Mouse (Mus musculus) heart, postnatal 0 days (tissue): Measurements from ENCODE around the gene Spg20. TPM values are rescaled to one million over a fixed set of nuclear protein-coding genes. Genes with fewer than 3 reads are reported as not detected.

ENCODE experiments used
- ATAC-seq: fragments of 200-750 bp; cut with Nextera tagmentation; 2 replicates; pipeline ENCODE4 v1.8.0; 2017; ENCODE audit warnings: low read depth, moderate number of reproducible peaks, moderate library complexity; ENCODE audit not compliant: insufficient read depth
- DNase-seq: peaks from one replicate; pipeline ENCODE4 v3.0.0-alpha.2; 2016; ENCODE audit warnings: low spot score
- H3K27ac ChIP-seq: fragments of 300-500 bp; sonication (generic); 2 replicates; pipeline ENCODE4 v1.5.1; 2014; ENCODE audit warnings: low read depth, mild to moderate bottlenecking
- H3K27me3 ChIP-seq: fragments of 300-500 bp; sonication (generic); 2 replicates; pipeline ENCODE4 v1.6.1; 2014; ENCODE audit warnings: low read length, mixed read lengths; ENCODE audit not compliant: control insufficient read depth, insufficient read depth
- H3K36me3 ChIP-seq: fragments of 300-500 bp; sonication (generic); replicated peaks from 2 replicates; pipeline ENCODE4 v1.6.1; 2014; ENCODE audit warnings: low read length, mixed read lengths; ENCODE audit not compliant: control insufficient read depth, insufficient read depth
- H3K4me1 ChIP-seq: fragments of 300-500 bp; sonication (generic); 2 replicates; pipeline ENCODE4 v1.6.1; 2014; ENCODE audit warnings: antibody characterized with exemption; ENCODE audit not compliant: control insufficient read depth, insufficient read depth
- H3K4me2 ChIP-seq: fragments of 300-500 bp; sonication (generic); 2 replicates; pipeline ENCODE4 v1.6.1; 2014; ENCODE audit warnings: low read depth, mild to moderate bottlenecking, low read length, moderate library complexity
- H3K4me3 ChIP-seq: fragments of 300-500 bp; sonication (generic); 2 replicates; pipeline ENCODE4 v1.5.1; 2014; ENCODE audit warnings: low read depth, low read length
- H3K9ac ChIP-seq: fragments of 300-500 bp; sonication (generic); replicated peaks from 2 replicates; pipeline ENCODE4 v1.6.1; 2014; ENCODE audit warnings: low read depth, low read length, mixed read lengths
- H3K9me3 ChIP-seq: fragments of 300-500 bp; sonication (generic); replicated peaks from 2 replicates; pipeline ENCODE4 v1.6.1; 2016; ENCODE audit warnings: low read length; ENCODE audit not compliant: control insufficient read depth
- CTCF ChIP-seq: IDR thresholded peaks from 2 replicates; pipeline ENCODE4 v1.5.1; 2016; ENCODE audit warnings: antibody characterized with exemption, control low read depth, low read depth
- EP300 ChIP-seq: IDR thresholded peaks from 2 replicates; pipeline ENCODE4 v1.6.1; 2016; ENCODE audit warnings: antibody characterized with exemption, low read depth
- WGBS: fragments of 180-500 bp; shearing (Covaris S2); extraction: QIAGEN DNeasy Blood & Tissue Kit; methylation state at CpG from one replicate; pipeline ENCODE4 v1.1.7; 2014; 5-methylcytosine and 5-hydroxymethylcytosine counted together
- polyA plus RNA-seq: library from polyadenylated mRNA; unstranded; fragments of >200 nt; fragmentation: Nextera tagmentation; extraction: Ambion mirVana; gene quantifications from 2 replicates; pipeline ENCODE4 v1.2.1, GENCODE M21; 2015
- total RNA-seq: library from RNA; depleted of rRNA; stranded (reverse); fragments of >200 nt; gene quantifications from 2 replicates; pipeline ENCODE4 v1.2.3, GENCODE M21; 2014; ENCODE audit warnings: low replicate concordance

Gene Spg20
- total and polyA plus RNA-seq, 2 experiments from 2014 or later: 20.6 to 20.7 TPM

DNA sequence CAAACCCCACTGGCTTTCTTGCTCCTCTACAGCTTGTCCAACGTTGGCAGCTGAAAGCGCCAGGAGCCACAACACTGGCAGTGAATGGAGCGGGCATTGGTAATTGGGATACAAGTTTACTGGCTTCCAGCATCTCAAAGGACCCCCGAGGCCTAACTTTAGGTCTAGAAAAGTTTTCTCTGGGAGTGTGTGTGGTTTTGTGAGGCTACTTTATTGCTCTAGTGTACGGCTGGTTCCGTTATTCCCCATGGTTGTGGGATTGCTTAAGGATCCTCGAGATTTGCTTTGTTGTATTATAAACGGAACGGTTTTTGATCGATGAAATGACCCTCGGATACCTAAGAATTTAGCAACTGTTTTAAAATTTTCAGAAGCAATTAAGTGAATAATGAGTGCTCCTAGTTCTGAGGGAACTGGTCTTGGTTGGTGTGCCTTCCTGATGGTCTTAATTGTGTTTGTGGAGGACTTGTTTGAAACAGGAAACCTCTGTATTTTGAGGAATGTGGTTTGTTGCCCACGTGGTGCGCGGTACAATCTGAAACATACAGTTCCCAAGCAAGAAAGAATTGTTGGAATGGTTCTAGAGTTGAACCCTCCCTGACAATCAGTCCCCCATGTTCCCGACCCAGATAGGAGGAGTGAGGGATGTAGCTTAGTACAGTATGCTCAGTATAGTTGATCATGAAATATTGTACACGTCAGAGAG lies 955 bp downstream of the Spg20 start:
- Histone ChIP-seq H3K27me3 (no peaks in the 10 kb centered on the region), H3K9ac (peak overlapping the region; percentile 90), H3K4me1 (peaks cover 17% of the 10 kb centered on the region), H3K27ac (peak overlapping the region; percentile 89), H3K4me2 (peak overlapping the region; percentile 62), H3K36me3 (peaks cover 11% of the 10 kb centered on the region), H3K9me3 (no peaks in the 10 kb centered on the region), H3K4me3 (peak overlapping the region; percentile 79)
- peak; percentile 15; the same call in 1 of the 2 replicates for ATAC-seq
- peak; percentile 41 for DNase-seq
- 31% methylated on average over 16 of the region's 16 CpGs for WGBS
- TF ChIP-seq CTCF (no peak), EP300 (no peak)

DNA sequence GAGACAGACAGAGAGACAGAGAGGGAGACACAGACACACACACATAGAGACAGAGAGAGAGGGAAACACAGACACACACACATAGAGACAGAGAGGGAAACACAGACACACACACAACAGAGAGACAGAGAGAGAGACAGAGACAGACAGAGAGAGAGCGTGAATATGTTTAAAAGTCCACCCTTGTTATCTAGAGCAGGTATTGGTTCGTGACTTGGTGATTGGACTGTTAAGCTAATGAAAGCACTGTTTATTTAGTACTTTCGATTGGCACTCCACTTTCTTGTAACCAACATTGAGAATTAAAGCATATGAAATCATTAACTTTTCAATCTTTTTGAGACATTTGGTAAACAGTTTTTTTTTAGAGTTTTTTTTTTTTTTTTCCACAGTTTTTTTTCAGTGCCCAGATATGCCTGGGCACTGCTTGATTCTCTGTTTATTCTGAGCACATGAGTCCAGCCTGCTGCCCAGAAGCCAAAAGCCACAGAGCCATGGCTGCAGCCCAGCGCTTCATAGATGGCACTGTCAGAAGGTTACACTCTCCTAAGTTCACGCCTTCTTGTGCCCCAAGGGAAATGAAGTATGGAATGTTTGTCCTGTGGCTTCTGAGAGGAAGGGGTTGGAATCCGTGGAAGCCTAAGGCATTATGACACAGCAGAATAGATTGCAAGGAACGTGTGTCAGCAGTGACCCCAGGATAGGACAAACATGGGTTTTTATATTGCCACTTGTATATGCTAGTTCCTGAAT lies 2.6 kb downstream of the Spg20 start:
- peaks cover 24% of the 10 kb centered on the region for H3K4me1 ChIP-seq
- WGBS: 36% methylated on average over 7 of the region's 7 CpGs
- H3K9ac ChIP-seq: no peak overlapping the region
- no peak overlapping the region for H3K4me3 ChIP-seq
- no peak overlapping the region for H3K27ac ChIP-seq
- DNase-seq (peak; percentile 40), ATAC-seq (0 out of 2 replicates have a peak, but pooled peaks have one; percentile 4)
- no peaks in the 10 kb centered on the region for H3K27me3 ChIP-seq
- peaks cover 28% of the 10 kb centered on the region for H3K36me3 ChIP-seq
- H3K9me3 ChIP-seq: no peaks in the 10 kb centered on the region
- TF ChIP-seq EP300: no peak
- no peak for TF ChIP-seq CTCF
- no peak overlapping the region for H3K4me2 ChIP-seq

DNA sequence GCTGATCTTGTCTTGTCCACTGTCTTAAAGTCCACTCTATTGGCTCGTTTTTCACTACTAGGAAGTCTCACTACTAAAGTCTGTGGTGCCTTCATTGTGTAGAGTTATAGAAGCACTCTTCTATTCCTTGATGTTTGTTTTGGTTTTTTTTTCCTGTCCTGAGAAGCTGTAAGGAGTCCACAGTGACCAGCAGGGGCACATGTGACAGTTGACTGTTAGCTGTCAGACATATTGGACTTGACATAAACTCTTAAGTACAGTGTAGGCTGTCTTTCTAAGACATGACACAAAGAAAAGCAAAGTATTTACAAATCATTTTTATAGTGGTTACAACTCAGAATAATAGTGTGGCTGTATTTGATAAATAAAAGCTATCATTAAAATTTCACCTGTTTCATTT lies 3.2 kb downstream of the Spg20 start:
- no peak for TF ChIP-seq EP300
- no peak for TF ChIP-seq CTCF
- Histone ChIP-seq H3K27ac (no peak overlapping the region; the same call in 1 of the 2 replicates), H3K4me2 (no peak overlapping the region), H3K9ac (no peak overlapping the region), H3K9me3 (no peaks in the 10 kb centered on the region), H3K4me3 (no peak overlapping the region), H3K27me3 (no peaks in the 10 kb centered on the region), H3K4me1 (peaks cover 25% of the 10 kb centered on the region), H3K36me3 (peaks cover 30% of the 10 kb centered on the region)
- no peak for ATAC-seq
- no peak for DNase-seq
- 44% methylated on average over 1 of the region's 1 CpGs for WGBS

DNA sequence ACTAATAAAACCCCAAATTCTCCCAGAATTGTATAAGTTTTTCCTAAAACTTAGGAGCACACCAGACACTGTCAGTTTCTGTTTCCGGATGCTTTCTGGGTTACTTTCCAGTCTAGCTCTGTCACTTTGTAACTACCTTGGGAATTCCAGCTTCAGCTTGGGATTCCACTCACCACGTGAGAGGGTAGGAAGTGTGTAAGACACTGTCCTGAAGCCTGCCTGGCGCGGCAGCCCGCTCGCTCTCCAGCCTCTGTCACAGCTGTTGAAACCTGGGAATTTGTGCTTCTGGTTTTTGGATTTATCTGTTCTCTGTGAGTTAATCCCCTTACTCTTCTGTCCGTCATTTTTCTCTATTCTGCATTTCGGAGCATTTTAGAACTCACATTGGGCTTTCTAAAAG lies 4.1 kb downstream of the Spg20 start:
- peak overlapping the region; percentile 53; the same call in 1 of the 2 replicates for H3K27ac ChIP-seq
- ATAC-seq (no peak), DNase-seq (peak; percentile 36)
- H3K9ac ChIP-seq: no peak overlapping the region
- H3K4me2 ChIP-seq: no peak overlapping the region
- H3K4me3 ChIP-seq: no peak overlapping the region
- peaks cover 39% of the 10 kb centered on the region for H3K36me3 ChIP-seq
- no peaks in the 10 kb centered on the region for H3K9me3 ChIP-seq
- TF ChIP-seq CTCF (no peak), EP300 (peak; percentile 31; the same call in 1 of the 2 replicates)
- 38% methylated on average over 8 of the region's 8 CpGs for WGBS
- peaks cover 25% of the 10 kb centered on the region for H3K4me1 ChIP-seq
- H3K27me3 ChIP-seq: no peaks in the 10 kb centered on the region

DNA sequence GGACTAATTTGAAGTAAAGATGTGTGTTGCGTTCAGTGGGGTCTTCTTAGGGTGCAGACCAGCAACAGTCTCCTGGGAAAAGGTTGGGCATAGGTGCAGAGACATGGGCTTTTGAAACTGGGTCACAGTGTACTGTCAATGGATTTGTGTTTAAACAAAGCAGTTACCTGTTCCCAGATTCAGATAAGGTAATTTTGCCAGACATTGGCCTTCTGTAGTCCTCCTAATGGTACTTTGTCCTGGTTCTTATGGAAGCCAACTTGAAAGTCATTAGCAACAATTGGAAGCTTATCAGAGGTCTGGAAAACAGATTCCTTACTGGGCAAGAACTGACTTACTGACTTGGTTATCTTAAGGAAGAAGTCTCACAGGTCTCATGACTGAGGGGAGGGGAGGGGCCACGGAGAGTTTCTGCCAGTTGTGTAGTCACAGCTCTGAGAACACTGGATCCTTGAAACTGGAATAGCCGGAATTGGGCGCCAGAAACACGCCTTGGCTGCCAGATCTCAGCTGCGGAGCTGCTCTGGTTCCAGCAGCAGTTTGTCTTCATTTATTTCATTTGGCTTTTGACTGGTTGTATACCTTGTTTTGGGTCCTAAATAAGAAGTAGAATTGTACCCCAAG lies 7.5 kb downstream of the Spg20 start:
- Histone ChIP-seq H3K4me1 (peaks cover 15% of the 10 kb centered on the region), H3K27me3 (no peaks in the 10 kb centered on the region), H3K4me3 (no peak overlapping the region), H3K4me2 (no peak overlapping the region), H3K36me3 (peaks cover 70% of the 10 kb centered on the region), H3K9ac (no peak overlapping the region), H3K9me3 (no peaks in the 10 kb centered on the region), H3K27ac (no peak overlapping the region)
- DNase-seq (no peak), ATAC-seq (no peak)
- no peak for TF ChIP-seq EP300
- no peak for TF ChIP-seq CTCF
- 76% methylated on average over 6 of the region's 6 CpGs for WGBS
